Mouse (Mus musculus) thymus, adult 2 months (tissue): ENCODE measurements around the gene Eno1.

Experiments
- CTCF ChIP-seq: fragments of 200-500 bp; IDR thresholded peaks from 2 replicates; pipeline ENCODE4 v1.5.1; 2012; ENCODE audit warnings: mild to moderate bottlenecking, control low read depth, low read length, moderate library complexity, borderline replicate concordance; ENCODE audit not compliant: control insufficient read depth, poor library complexity, insufficient read depth; ENCODE audit errors: extremely low read depth
- POLR2A ChIP-seq: fragments of 200-500 bp; IDR thresholded peaks from 2 replicates; pipeline ENCODE4 v1.6.1; 2012; ENCODE audit warnings: mild to moderate bottlenecking, low read length, control low read depth, moderate library complexity; ENCODE audit not compliant: control insufficient read depth, poor library complexity, insufficient read depth; ENCODE audit errors: extremely low read depth

DNA sequence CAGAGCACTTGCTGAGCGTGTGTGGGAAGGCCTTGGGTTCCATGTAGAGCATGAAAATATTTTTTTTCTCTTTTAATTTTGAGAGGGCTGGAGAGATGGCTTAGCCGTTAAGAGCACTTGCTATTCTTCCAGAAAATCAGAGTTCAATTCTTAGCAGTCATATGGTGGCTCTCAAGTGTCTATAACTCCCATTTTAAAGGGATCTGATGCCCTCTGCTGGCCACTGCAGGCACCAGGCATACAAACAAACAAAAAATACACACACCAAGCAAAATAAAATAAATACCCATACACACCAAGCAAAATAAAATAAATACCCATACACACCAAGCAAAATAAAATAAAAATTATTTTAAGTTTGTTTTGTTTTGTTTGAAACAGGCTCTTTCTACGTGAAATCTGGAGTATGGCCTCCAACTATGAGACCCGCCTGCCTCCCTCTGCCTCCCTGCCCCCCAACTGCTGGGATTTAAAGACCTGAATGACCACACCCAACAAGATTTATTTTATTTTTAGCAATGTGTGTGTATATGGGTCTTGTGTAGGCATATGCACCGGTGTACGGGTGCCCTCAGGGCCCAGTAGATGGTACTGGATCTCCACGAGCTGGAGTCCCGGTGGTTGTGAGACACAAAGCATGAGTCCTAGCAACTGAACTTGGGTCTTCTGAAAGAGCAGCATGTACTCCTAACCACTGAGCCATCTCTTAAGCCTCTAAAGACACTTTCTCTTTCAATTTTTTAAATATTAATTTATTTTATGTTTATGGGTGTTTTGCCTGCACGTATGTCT is 16.8 kb upstream of the Eno1 start:
- TF ChIP-seq CTCF, result no peak
- TF ChIP-seq POLR2A, result no peak
